Mouse (Mus musculus) fibroblast of lung, adult 2 months (primary cell): ENCODE data around the gene Vsx1.

Source experiments
- DNase-seq: peaks from one replicate; pipeline ENCODE4 v3.0.0-alpha.2; 2011; ENCODE audit warnings: low read depth

Gene Vsx1

GRCm38 (mm10) chr2:150667065-150667819 lies 21.9 kb downstream of the Vsx1 start:
- DNase-seq, result no peak

GRCm38 (mm10) chr2:150666723-150667064 lies 22.5 kb downstream of the Vsx1 start:
- DNase-seq, result no peak

- DNase-seq, result no peak
These were observed 23.4 kb downstream of the Vsx1 start for GRCm38 (mm10) chr2:150665534-150666451.

GRCm38 (mm10) chr2:150665006-150665405 lies 24.2 kb downstream of the Vsx1 start:
- no peak for DNase-seq

GRCm38 (mm10) chr2:150664152-150664920 lies 24.8 kb downstream of the Vsx1 start:
- no peak for DNase-seq

GRCm38 (mm10) chr2:150663255-150663654 lies 25.9 kb downstream of the Vsx1 start:
- DNase-seq, result peak; percentile 10

GRCm38 (mm10) chr2:150662007-150662406 lies 27.2 kb downstream of the Vsx1 start:
- no peak for DNase-seq

GRCm38 (mm10) chr2:150660668-150661451 lies 28.3 kb downstream of the Vsx1 start:
- DNase-seq, result no peak

GRCm38 (mm10) chr2:150660049-150660448 lies 29.1 kb downstream of the Vsx1 start:
- DNase-seq, result no peak

- DNase-seq, result no peak
These were observed 32.0 kb downstream of the Vsx1 start for GRCm38 (mm10) chr2:150656975-150657768.

- DNase-seq, result no peak
These were observed 33.0 kb downstream of the Vsx1 start for GRCm38 (mm10) chr2:150656112-150656511.

- DNase-seq, result no peak
These were observed 33.9 kb downstream of the Vsx1 start for GRCm38 (mm10) chr2:150655290-150655689.

GRCm38 (mm10) chr2:150654814-150655213 lies 34.3 kb downstream of the Vsx1 start:
- no peak for DNase-seq

- no peak for DNase-seq
These were observed 37.8 kb downstream of the Vsx1 start for GRCm38 (mm10) chr2:150651366-150651765.

- no peak for DNase-seq
These were observed 38.6 kb downstream of the Vsx1 start for GRCm38 (mm10) chr2:150650511-150651074.

GRCm38 (mm10) chr2:150648300-150648895 lies 40.8 kb downstream of the Vsx1 start:
- no peak for DNase-seq

- DNase-seq, result no peak
These were observed 41.4 kb downstream of the Vsx1 start for GRCm38 (mm10) chr2:150647681-150648299.

GRCm38 (mm10) chr2:150646411-150647121 lies 42.6 kb downstream of the Vsx1 start:
- DNase-seq, result no peak

- no peak for DNase-seq
These were observed 43.9 kb downstream of the Vsx1 start for GRCm38 (mm10) chr2:150645225-150645624.
